8 mouse cellular contexts compared by ENCODE assay signal in genomic region chr2:35977749-35978148, GRCm38 (mm10). TPM values are rescaled to one million over a fixed set of nuclear protein-coding genes. Genes with fewer than 3 reads are reported as not detected.
DNase-seq lines count a peak whose midpoint lies in the region; ATAC-seq and TF ChIP-seq lines count a peak whose summit lies in the region.

No protein-coding gene starts in this region.

- no peaks in the 10 kb centered on the region for H3K9me3 ChIP-seq in heart, embryonic 15.5 days (replicated peaks)
- H3K9me3 ChIP-seq in G1E (replicated peaks): no peaks in the 10 kb centered on the region
- H3K9me3 ChIP-seq in forebrain, postnatal 0 days (ENCODE audit: low read length): no peaks in the 10 kb centered on the region
- no peaks in the 10 kb centered on the region for H3K9me3 ChIP-seq in liver, postnatal 0 days (ENCODE audit: low read length)

- ATAC-seq in heart, embryonic 15.5 days (replicated peaks; ENCODE audit: insufficient number of reproducible peaks, insufficient read depth, low FRiP score, low read depth): no peak
- ATAC-seq in G1E (ENCODE audit: extremely low read depth, insufficient number of reproducible peaks, low FRiP score, poor library complexity, severe bottlenecking): no peak
- ATAC-seq in forebrain, postnatal 0 days: no peak
- ATAC-seq in liver, postnatal 0 days: no peak

- TF ChIP-seq EP300 in liver, postnatal 0 days (IDR thresholded peaks at IDR 0.05; ENCODE audit: low read depth): no peak

- H3K36me3 ChIP-seq in heart, embryonic 15.5 days: no peaks in the 10 kb centered on the region
- H3K36me3 ChIP-seq in G1E (replicated peaks): peaks cover 28% of the 10 kb centered on the region
- no peaks in the 10 kb centered on the region for H3K36me3 ChIP-seq in forebrain, postnatal 0 days (ENCODE audit: insufficient read depth)
- H3K36me3 ChIP-seq in liver, postnatal 0 days (replicated peaks; ENCODE audit: insufficient read depth, low read length): 0 out of 2 replicates have a peak, but pooled peaks cover 3% of the 10 kb centered on the region

- H3K27ac ChIP-seq in heart, embryonic 15.5 days: no peak overlapping the region
- no peak overlapping the region for H3K27ac ChIP-seq in forebrain, postnatal 0 days (ENCODE audit: low read depth, low read length)
- peak overlapping the region; percentile 92 for H3K27ac ChIP-seq in liver, postnatal 0 days (ENCODE audit: low read depth)

- H3K27me3 ChIP-seq in heart, embryonic 15.5 days: peaks cover 14% of the 10 kb centered on the region
- H3K27me3 ChIP-seq in G1E (ENCODE audit: insufficient read depth, low read length): peaks cover 4% of the 10 kb centered on the region; the same call in 1 of the 2 replicates
- H3K27me3 ChIP-seq in forebrain, postnatal 0 days (ENCODE audit: insufficient read depth, low read length): no peaks in the 10 kb centered on the region
- 0 out of 2 replicates have a peak, but pooled peaks cover 2% of the 10 kb centered on the region for H3K27me3 ChIP-seq in liver, postnatal 0 days (ENCODE audit: insufficient read depth, low read length)

- H3K9ac ChIP-seq in heart, embryonic 15.5 days: no peak overlapping the region
- H3K9ac ChIP-seq in forebrain, postnatal 0 days: no peak overlapping the region
- H3K9ac ChIP-seq in liver, postnatal 0 days (replicated peaks): no peak overlapping the region

- H3K4me2 ChIP-seq in heart, embryonic 15.5 days: peak overlapping the region; percentile 96
- peak overlapping the region; percentile 100 for H3K4me2 ChIP-seq in forebrain, postnatal 0 days (ENCODE audit: low read depth)
- peak overlapping the region; percentile 98 for H3K4me2 ChIP-seq in liver, postnatal 0 days (ENCODE audit: low read depth, low read length)

- no peak for TF ChIP-seq CTCF in G1E (IDR thresholded peaks at IDR 0.05; ENCODE audit: low read depth, low read length)
- TF ChIP-seq CTCF in forebrain, postnatal 0 days (IDR thresholded peaks at IDR 0.05; ENCODE audit: low read depth): no peak
- TF ChIP-seq CTCF in liver, postnatal 0 days (IDR thresholded peaks at IDR 0.05; ENCODE audit: low read depth): no peak

- no peak for DNase-seq in heart, adult 8-10 months (ENCODE audit: low spot score)
- no peak for DNase-seq in G1E (ENCODE audit: low spot score)
- DNase-seq in forebrain, postnatal 0 days: no peak
- DNase-seq in liver, postnatal 0 days: no peak
- DNase-seq in gastrocnemius, postnatal 25 days: no peak
- DNase-seq in urinary bladder, adult 2 months (ENCODE audit: low spot score): no peak
- DNase-seq in left cerebral cortex, adult 8-10 months (ENCODE audit: low spot score in 2 of 2): no peak

- H3K4me1 ChIP-seq in heart, embryonic 15.5 days (replicated peaks): peaks cover 22% of the 10 kb centered on the region
- H3K4me1 ChIP-seq in G1E (ENCODE audit: insufficient read depth, low read depth, low read length): peaks cover 37% of the 10 kb centered on the region
- peaks cover 23% of the 10 kb centered on the region for H3K4me1 ChIP-seq in forebrain, postnatal 0 days (ENCODE audit: insufficient read depth)
- H3K4me1 ChIP-seq in liver, postnatal 0 days (ENCODE audit: insufficient read depth): peaks cover 13% of the 10 kb centered on the region

- H3K4me3 ChIP-seq in heart, embryonic 15.5 days: peak overlapping the region; percentile 76
- H3K4me3 ChIP-seq in G1E (ENCODE audit: low read depth, low read length): peak overlapping the region; percentile 36; the same call in 1 of the 2 replicates
- H3K4me3 ChIP-seq in forebrain, postnatal 0 days (ENCODE audit: low read depth, low read length): no peak overlapping the region
- peak overlapping the region; percentile 88 for H3K4me3 ChIP-seq in liver, postnatal 0 days (ENCODE audit: low read depth, low read length)

- WGBS in heart, embryonic 15.5 days: 83% methylated on average over 3 of the region's 3 CpGs
- WGBS in forebrain, postnatal 0 days: 94% methylated on average over 3 of the region's 3 CpGs
- WGBS in liver, postnatal 0 days (ENCODE audit: insufficient replicate concordance): 60% methylated on average over 3 of the region's 3 CpGs

RNA-seq across cellular contexts. Expression of gene Ttll11, which starts 2.0 kb away (rescaled TPM):
- 0.94 and 1.0 TPM in 2 replicates for polyA plus RNA-seq in heart, embryonic 15.5 days (2015; fragmentation: Nextera tagmentation; extraction: Ambion mirVana)
- total RNA-seq in heart, adult 8-10 months (2022): 1 to 10 TPM; 1.5 to 2.7 (median 1.8) TPM
- not detected in 2 replicates for total RNA-seq in G1E (2014; fragmentation: Nextera tagmentation)
- 0.33 and 0.46 TPM in 2 replicates for total RNA-seq in G1E (2017)
- 0.87 and 1.1 TPM in 2 replicates for polyA plus RNA-seq in G1E (2012)
- 6.9 and 9.2 TPM in 2 replicates for total RNA-seq in forebrain, postnatal 0 days (2014; rRNA removed)
- 6.4 and 7.2 TPM in 2 replicates for polyA plus RNA-seq in forebrain, postnatal 0 days (2015; fragmentation: Nextera tagmentation; extraction: Ambion mirVana)
- 1.1 and 1.7 TPM in 2 replicates for polyA plus RNA-seq in liver, postnatal 0 days (2015; fragmentation: Nextera tagmentation; extraction: Ambion mirVana)
- total RNA-seq in gastrocnemius, postnatal 25 days (2021): 1 to 10 TPM; 1.9 to 2.7 TPM
- polyA plus RNA-seq in urinary bladder, adult 2 months (2012; rRNA removed): 1.1 and 1.5 TPM in 2 replicates
- 10 to 100 TPM; 37.3 to 54.3 (median 41.6) TPM for total RNA-seq in left cerebral cortex, adult 8-10 months (2022)
